Mouse (Mus musculus): ENCODE measurements around the gene Ablim2.

DNA sequence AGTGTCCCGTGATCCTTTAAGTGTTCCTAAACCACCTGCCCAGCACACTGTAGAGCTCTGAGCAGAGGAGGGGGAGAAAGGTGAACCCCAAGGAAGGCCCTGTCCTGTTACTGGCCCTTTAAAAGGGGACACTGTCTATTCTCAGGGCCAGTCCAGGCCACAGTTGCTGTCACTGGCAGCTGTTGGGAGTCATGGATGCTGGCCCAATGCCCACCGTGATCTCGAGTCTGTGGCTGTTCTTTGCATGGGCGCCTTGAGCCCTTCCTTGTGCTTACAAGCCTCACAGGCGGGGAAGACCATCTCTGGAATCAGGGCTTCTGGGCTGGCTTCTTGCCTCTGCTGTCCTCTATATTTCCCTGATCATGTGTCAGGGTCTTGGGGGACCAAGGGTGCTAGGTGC lies 4.7 kb downstream of the Ablim2 start:
- TF ChIP-seq CTCF (IDR thresholded peaks at IDR 0.05; ENCODE audit: borderline replicate concordance, control insufficient read depth, extremely low read depth, insufficient read depth, low read length, poor library complexity) (no peak), POLR2A (IDR thresholded peaks at IDR 0.05; ENCODE audit: control insufficient read depth, extremely low read depth, insufficient read depth, low read length, poor library complexity) (no peak)
